Mouse (Mus musculus) midbrain, embryonic 14.5 days (tissue): ENCODE measurements around the gene Olfr1502. TPM values are rescaled to one million over a fixed set of nuclear protein-coding genes. Genes with fewer than 3 reads are reported as not detected.
"Not testable (repeated sequence)": the region's sequence is repeated elsewhere in the genome, so short reads cannot be mapped to it uniquely, and the experiment has no call there.

ENCODE experiments used
- ATAC-seq: fragments of 200-750 bp; cut with Nextera tagmentation; 2 replicates; pipeline ENCODE4 v1.8.0; 2017; ENCODE audit warnings: moderate number of reproducible peaks, moderate library complexity; ENCODE audit not compliant: low FRiP score, low TSS enrichment
- DNase-seq: peaks from one replicate; pipeline ENCODE4 v3.0.0-alpha.2; 2015
- H3K27ac ChIP-seq: fragments of 300-500 bp; sonication (generic); replicated peaks from 2 replicates; pipeline ENCODE4 v1.5.1; 2014; ENCODE audit warnings: mild to moderate bottlenecking, low read depth, low read length, moderate library complexity
- H3K27me3 ChIP-seq: fragments of 300-500 bp; sonication (generic); 2 replicates; pipeline ENCODE4 v1.6.1; 2014; ENCODE audit warnings: low read length, control low read depth, mixed read lengths; ENCODE audit not compliant: control insufficient read depth, insufficient read depth
- H3K36me3 ChIP-seq: fragments of 300-500 bp; sonication (generic); 2 replicates; pipeline ENCODE4 v1.6.1; 2014; ENCODE audit warnings: low read length, control low read depth; ENCODE audit not compliant: control insufficient read depth, insufficient read depth
- H3K4me1 ChIP-seq: fragments of 300-500 bp; sonication (generic); 2 replicates; pipeline ENCODE4 v1.6.1; 2014; ENCODE audit warnings: mild to moderate bottlenecking, antibody characterized with exemption, low read length, control low read depth; ENCODE audit not compliant: control insufficient read depth, insufficient read depth
- H3K4me2 ChIP-seq: fragments of 300-500 bp; sonication (generic); 2 replicates; pipeline ENCODE4 v1.6.1; 2014; ENCODE audit warnings: mild to moderate bottlenecking, low read length, moderate library complexity
- H3K4me3 ChIP-seq: fragments of 300-500 bp; sonication (generic); replicated peaks from 2 replicates; pipeline ENCODE4 v1.5.1; 2014; ENCODE audit warnings: low read depth, low read length
- H3K9ac ChIP-seq: fragments of 300-500 bp; sonication (generic); replicated peaks from 2 replicates; pipeline ENCODE4 v1.6.1; 2014; ENCODE audit warnings: mild to moderate bottlenecking, low read length, moderate library complexity
- H3K9me3 ChIP-seq: fragments of 300-500 bp; sonication (generic); 2 replicates; pipeline ENCODE4 v1.6.1; 2016; ENCODE audit warnings: low read length, control low read depth, mixed read lengths; ENCODE audit not compliant: control insufficient read depth
- WGBS: fragments of 180-500 bp; shearing (Covaris S2); extraction: QIAGEN DNeasy Blood & Tissue Kit; methylation state at CpG from one replicate; pipeline ENCODE4 v1.1.7; 2014; 5-methylcytosine and 5-hydroxymethylcytosine counted together
- polyA plus RNA-seq: library from polyadenylated mRNA; unstranded; fragments of >200 nt; fragmentation: Nextera tagmentation; extraction: Ambion mirVana; gene quantifications from 2 replicates; pipeline ENCODE4 v1.2.1, GENCODE M21; 2014

The Olfr1502 gene
- not detected in 2 replicates for polyA plus RNA-seq

DNA sequence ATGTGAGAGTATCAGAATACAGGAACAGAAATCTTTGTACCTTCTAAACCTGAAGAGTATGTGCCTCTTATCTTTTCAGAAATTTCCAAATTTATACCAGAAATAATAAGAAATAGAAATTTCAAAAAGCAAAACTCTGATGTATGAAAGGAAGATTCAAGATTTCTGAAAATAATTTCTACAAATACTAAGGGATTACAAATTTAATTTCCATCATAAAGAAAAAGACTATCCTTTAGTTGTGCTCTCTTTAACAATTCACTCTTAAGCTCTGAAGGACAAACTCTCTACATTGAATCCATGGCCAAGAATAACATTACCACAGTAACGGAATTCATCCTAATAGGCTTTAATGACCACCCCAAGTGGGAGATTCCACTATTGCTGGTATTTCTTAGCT is at the start of gene Olfr1502:
TSS of gene Olfr1502 (plus strand) at position 301 of the 400 bp plus-strand sequence.
- no peaks in the 10 kb centered on the region for H3K27me3 ChIP-seq
- 93% methylated on average over 1 of the region's 1 CpGs for WGBS
- ATAC-seq = no peak

DNA sequence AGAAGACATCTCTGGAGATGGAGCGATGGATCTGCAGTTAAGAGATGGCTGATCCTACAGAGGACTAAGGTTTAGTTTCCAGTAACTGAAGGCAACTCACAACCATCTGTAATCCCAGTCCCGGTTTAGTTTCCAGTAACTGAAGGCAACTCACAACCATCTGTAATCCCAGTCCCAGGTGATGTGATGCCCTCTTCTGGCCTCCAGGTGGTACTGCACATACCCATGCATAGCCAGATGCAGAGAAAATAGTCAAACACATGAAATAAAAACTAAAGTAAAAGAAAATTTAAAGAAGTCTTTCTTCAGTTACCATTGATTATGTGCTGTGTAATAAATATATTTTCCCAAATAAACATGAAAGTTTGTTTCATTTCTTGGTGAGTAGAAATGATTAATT is 48.8 kb upstream of the Olfr1502 start:
- Histone ChIP-seq H3K9ac (no peak overlapping the region), H3K4me1 (no peaks in the 10 kb centered on the region), H3K9me3 (no peaks in the 10 kb centered on the region), H3K27me3 (no peaks in the 10 kb centered on the region), H3K4me2 (no peak overlapping the region), H3K36me3 (no peaks in the 10 kb centered on the region), H3K27ac (no peak overlapping the region), H3K4me3 (no peak overlapping the region)
- ATAC-seq (no peak), DNase-seq (no peak)
- 66% methylated on average over 2 of the region's 2 CpGs for WGBS

More for the DNA sequence above, at the start of gene Olfr1502:
- Histone ChIP-seq H3K36me3 (no peaks in the 10 kb centered on the region), H3K4me1 (no peaks in the 10 kb centered on the region), H3K9ac (no peak within 1 kb of the TSS), H3K9me3 (no peaks in the 10 kb centered on the region), H3K4me3 (no peak within 1 kb of the TSS), H3K27ac (no peak within 1 kb of the TSS), H3K4me2 (no peak within 1 kb of the TSS)
- no peak for DNase-seq

DNA sequence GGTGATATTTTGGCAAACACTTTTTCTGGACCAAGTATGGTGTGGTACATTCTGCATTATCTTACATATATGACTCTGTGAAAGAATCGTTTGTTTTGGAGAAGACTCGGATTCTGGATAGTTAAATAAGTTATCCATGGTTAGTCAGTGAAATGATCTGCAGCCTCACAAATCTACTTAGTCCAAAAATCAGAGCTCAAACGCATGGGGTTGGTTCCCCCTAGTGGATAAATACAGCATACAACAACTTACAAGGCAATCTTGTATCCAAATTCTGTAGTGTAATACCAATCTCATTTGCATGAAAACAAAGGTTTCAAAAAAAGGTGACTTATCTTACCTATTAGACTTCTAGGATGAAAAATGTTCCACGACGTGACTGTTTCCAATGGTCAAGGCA is 42.8 kb upstream of the Olfr1502 start:
- no peak overlapping the region for H3K27ac ChIP-seq
- WGBS = 40% methylated on average over 5 of the region's 5 CpGs
- H3K4me1 ChIP-seq = no peaks in the 10 kb centered on the region
- H3K9ac ChIP-seq = no peak overlapping the region
- DNase-seq (peak; percentile 62), ATAC-seq (no peak)
- no peaks in the 10 kb centered on the region for H3K27me3 ChIP-seq
- no peaks in the 10 kb centered on the region for H3K36me3 ChIP-seq
- no peak overlapping the region for H3K4me3 ChIP-seq
- H3K4me2 ChIP-seq = no peak overlapping the region
- no peaks in the 10 kb centered on the region for H3K9me3 ChIP-seq

DNA sequence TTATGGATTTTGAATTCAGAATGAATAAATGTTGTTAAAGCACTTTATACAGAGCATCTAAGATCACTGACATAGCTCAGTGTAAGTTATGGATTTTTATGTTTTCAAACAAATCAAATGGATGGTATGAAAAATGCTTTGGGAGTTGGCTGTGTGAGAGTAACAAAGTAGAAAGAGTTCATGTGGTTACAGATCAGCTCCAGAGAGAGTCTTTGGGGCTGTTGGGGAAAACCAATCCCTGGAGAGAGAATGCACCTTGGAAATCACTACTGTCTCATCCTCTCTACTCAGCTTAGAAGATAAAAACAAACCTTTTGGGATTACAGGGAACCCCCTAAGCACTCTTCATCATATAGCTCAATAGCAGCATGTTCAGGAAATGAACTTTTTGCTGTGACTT is 42.2 kb upstream of the Olfr1502 start, which contains the start of gene Olfr1499:
TSS of gene Olfr1499 (minus strand) at position 101 of the 400 bp plus-strand sequence.
- H3K4me2 ChIP-seq = no peak within 1 kb of the TSS
- no peaks in the 10 kb centered on the region for H3K9me3 ChIP-seq
- DNase-seq = no peak
- no peaks in the 10 kb centered on the region for H3K4me1 ChIP-seq
- H3K9ac ChIP-seq = no peak within 1 kb of the TSS
- no peak within 1 kb of the TSS for H3K4me3 ChIP-seq
- no peaks in the 10 kb centered on the region for H3K36me3 ChIP-seq
- ATAC-seq = no peak
- H3K27me3 ChIP-seq = no peaks in the 10 kb centered on the region
- no peak within 1 kb of the TSS for H3K27ac ChIP-seq

DNA sequence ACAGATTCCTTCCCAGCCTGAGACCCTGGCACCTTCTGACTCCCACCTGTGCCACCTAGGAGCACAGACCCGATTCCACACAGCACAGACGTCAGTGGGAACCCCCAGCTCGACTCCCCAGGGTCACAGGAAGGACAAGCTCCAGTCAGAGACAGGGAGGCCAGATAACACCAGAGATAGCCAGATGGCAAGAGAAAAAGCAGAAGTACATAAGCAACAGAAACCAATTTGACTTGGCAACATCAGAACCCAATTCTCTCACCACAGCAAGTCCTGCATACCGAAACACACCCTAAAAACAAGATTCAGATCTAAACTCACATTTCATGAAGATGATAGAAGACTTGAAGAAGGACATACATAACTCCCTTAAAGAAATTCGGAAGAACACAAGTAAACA is 40.7 kb upstream of the Olfr1502 start:
- Histone ChIP-seq H3K4me3 (no peak overlapping the region), H3K4me1 (no peaks in the 10 kb centered on the region), H3K9ac (no peak overlapping the region), H3K9me3 (no peaks in the 10 kb centered on the region), H3K36me3 (no peaks in the 10 kb centered on the region), H3K27me3 (no peaks in the 10 kb centered on the region), H3K27ac (no peak overlapping the region), H3K4me2 (no peak overlapping the region)
- ATAC-seq (no peak), DNase-seq (no peak)
- 78% methylated on average over 5 of the region's 5 CpGs for WGBS

DNA sequence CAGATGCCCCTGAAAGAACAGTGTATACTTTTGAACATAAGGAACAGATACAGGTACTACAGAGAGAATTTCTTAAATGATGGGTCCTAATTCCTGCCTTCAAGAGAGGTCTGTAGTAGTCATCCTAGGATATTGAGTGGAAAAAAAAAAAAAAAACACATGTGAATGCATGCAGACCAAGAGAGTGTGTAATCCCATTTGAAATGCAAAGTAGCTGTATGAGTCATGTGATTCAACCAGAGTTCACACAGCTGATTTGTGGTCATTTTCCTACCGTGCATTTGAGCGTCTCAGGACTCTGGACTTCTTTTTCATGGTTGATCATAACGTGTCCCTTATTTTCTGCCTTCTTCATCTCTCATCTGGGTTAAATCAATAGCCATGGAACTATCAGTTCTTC is 33.1 kb upstream of the Olfr1502 start:
- no peak overlapping the region for H3K4me2 ChIP-seq
- H3K4me3 ChIP-seq = no peak overlapping the region
- no peaks in the 10 kb centered on the region for H3K9me3 ChIP-seq
- 51% methylated on average over 3 of the region's 3 CpGs for WGBS
- no peak overlapping the region for H3K9ac ChIP-seq
- no peak for ATAC-seq
- H3K36me3 ChIP-seq = no peaks in the 10 kb centered on the region
- H3K4me1 ChIP-seq = no peaks in the 10 kb centered on the region
- no peak for DNase-seq
- no peaks in the 10 kb centered on the region for H3K27me3 ChIP-seq
- no peak overlapping the region for H3K27ac ChIP-seq

DNA sequence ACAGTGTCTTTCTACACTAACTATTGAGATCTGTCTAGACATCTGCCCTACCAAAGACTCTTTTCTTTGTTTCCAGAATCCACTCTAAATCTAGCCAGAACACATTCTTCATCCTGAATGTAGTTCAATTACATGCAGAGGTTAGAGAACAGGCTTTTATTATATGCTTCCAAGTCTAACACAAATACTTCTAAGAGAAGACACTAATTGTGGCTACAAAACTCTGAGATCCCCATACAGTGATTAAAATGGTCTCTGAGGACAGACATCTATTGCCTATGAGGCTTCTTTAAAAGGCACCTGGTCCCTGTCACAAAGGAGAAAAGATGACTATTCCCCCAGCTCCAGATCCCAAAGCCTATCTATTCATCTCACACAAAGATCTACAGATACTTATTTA is 31.2 kb upstream of the Olfr1502 start, which contains the start of gene Olfr1500:
TSS of gene Olfr1500 (minus strand) at position 101 of the 400 bp plus-strand sequence.
- Histone ChIP-seq H3K4me2 (no peak within 1 kb of the TSS), H3K27ac (no peak within 1 kb of the TSS), H3K27me3 (no peaks in the 10 kb centered on the region), H3K4me1 (no peaks in the 10 kb centered on the region), H3K36me3 (no peaks in the 10 kb centered on the region), H3K9me3 (no peaks in the 10 kb centered on the region), H3K9ac (no peak within 1 kb of the TSS), H3K4me3 (no peak within 1 kb of the TSS)
- DNase-seq (no peak), ATAC-seq (no peak)

DNA sequence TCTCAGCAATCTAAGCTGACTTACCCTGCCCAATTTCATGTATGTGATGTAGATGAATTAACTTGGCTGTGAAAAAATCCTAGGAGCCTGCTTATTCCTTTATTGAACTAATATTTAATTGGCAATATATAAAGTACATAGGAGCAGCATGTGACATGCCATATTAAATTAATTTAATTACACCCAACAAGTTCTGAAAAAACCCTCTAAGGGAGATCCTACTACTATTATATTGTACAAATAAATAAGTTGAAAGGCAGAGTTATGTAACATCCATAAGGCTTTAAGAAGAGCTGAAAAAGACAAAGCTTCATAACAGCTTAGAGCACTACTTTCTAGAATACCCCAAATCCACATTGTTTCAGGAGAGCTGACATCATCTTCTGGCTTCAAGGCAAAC is 11.0 kb upstream of the Olfr1502 start, which contains the start of gene Olfr1501:
TSS of gene Olfr1501 (minus strand) at position 101 of the 400 bp plus-strand sequence.
- not testable (repeated sequence) for ATAC-seq, H3K4me1 ChIP-seq, H3K4me2 ChIP-seq, H3K9ac ChIP-seq, DNase-seq, H3K4me3 ChIP-seq, H3K27me3 ChIP-seq, H3K36me3 ChIP-seq, H3K27ac ChIP-seq, H3K9me3 ChIP-seq

DNA sequence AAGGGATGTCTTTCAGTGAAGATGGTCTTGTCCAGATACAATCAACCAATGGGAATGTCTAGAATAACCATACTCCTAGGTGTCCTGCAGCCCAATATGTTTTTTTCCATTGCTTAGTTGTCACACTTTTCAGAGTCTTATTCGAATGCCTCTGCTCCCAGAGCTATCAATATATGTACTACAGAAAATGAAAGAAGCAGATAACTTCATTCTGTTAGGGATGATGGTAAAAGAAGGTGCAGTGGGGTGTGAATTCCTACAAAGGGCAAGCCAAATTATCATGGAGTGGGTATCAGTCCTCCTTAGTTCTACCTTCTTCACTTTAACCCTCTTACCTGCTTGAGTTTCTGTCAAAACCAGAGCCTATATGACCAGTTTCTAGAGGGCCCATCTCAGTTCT is 36.2 kb downstream of the Olfr1502 start, which contains the start of gene Olfr1504:
TSS of gene Olfr1504 (minus strand) at position 101 of the 400 bp plus-strand sequence.
- Histone ChIP-seq H3K9me3 (no peaks in the 10 kb centered on the region), H3K36me3 (no peaks in the 10 kb centered on the region), H3K4me2 (no peak within 1 kb of the TSS), H3K27me3 (no peaks in the 10 kb centered on the region), H3K4me3 (no peak within 1 kb of the TSS), H3K4me1 (no peaks in the 10 kb centered on the region), H3K27ac (no peak within 1 kb of the TSS), H3K9ac (no peak within 1 kb of the TSS)
- ATAC-seq (no peak), DNase-seq (no peak)
- WGBS = 76% methylated on average over 1 of the region's 1 CpGs
